Mouse (Mus musculus): Measurements from ENCODE around the gene Clpp. TPM values are rescaled to one million over a fixed set of nuclear protein-coding genes. Genes with fewer than 3 reads are reported as not detected.

Clpp gene
- polyA plus RNA-seq, 1 experiment from 2014 or later, result 188 TPM

- no peak overlapping the region for H3K27ac ChIP-seq
- no peaks in the 10 kb centered on the region for H3K9me3 ChIP-seq
- no peak overlapping the region for H3K4me3 ChIP-seq
- no peak for DNase-seq (ENCODE audit: extremely low spot score, low spot score)
- no peaks in the 10 kb centered on the region for H3K36me3 ChIP-seq (replicated peaks)
- WGBS, result 80% methylated on average over 5 of the region's 5 CpGs
- H3K4me1 ChIP-seq, result no peaks in the 10 kb centered on the region
- H3K27me3 ChIP-seq (ENCODE audit: poor library complexity, severe bottlenecking), result 0 out of 2 replicates have a peak, but pooled peaks cover 4% of the 10 kb centered on the region
These were observed 15.3 kb upstream of the Clpp start for GRCm38 (mm10) chr17:56974708-56975240.

GRCm38 (mm10) chr17:56975391-56975790 is 14.7 kb upstream of the Clpp start:
- Histone ChIP-seq H3K4me3 (no peak overlapping the region), H3K27me3 (ENCODE audit: poor library complexity, severe bottlenecking) (no peaks in the 10 kb centered on the region), H3K36me3 (replicated peaks) (no peaks in the 10 kb centered on the region), H3K9me3 (no peaks in the 10 kb centered on the region), H3K27ac (no peak overlapping the region), H3K4me1 (no peaks in the 10 kb centered on the region)
- 84% methylated on average over 3 of the region's 3 CpGs for WGBS
- DNase-seq (ENCODE audit: extremely low spot score, low spot score), result no peak

- Histone ChIP-seq H3K27me3 (ENCODE audit: poor library complexity, severe bottlenecking) (no peaks in the 10 kb centered on the region), H3K9me3 (no peaks in the 10 kb centered on the region), H3K4me3 (no peak overlapping the region), H3K27ac (no peak overlapping the region), H3K4me1 (no peaks in the 10 kb centered on the region), H3K36me3 (replicated peaks) (no peaks in the 10 kb centered on the region)
- WGBS, result 82% methylated on average over 8 of the region's 8 CpGs
- DNase-seq (ENCODE audit: extremely low spot score, low spot score), result no peak
These were observed 13.3 kb upstream of the Clpp start for GRCm38 (mm10) chr17:56976531-56977390.

GRCm38 (mm10) chr17:56979524-56979923 is 10.6 kb upstream of the Clpp start:
- no peaks in the 10 kb centered on the region for H3K4me1 ChIP-seq
- no peak overlapping the region for H3K27ac ChIP-seq
- H3K4me3 ChIP-seq, result no peak overlapping the region
- H3K36me3 ChIP-seq (replicated peaks), result no peaks in the 10 kb centered on the region
- WGBS, result 51% methylated on average over 5 of the region's 8 CpGs
- no peak for DNase-seq (ENCODE audit: extremely low spot score, low spot score)
- H3K9me3 ChIP-seq, result no peaks in the 10 kb centered on the region
- H3K27me3 ChIP-seq (ENCODE audit: poor library complexity, severe bottlenecking), result no peaks in the 10 kb centered on the region

GRCm38 (mm10) chr17:56981049-56981448 is 9.1 kb upstream of the Clpp start:
- Histone ChIP-seq H3K36me3 (replicated peaks) (no peaks in the 10 kb centered on the region), H3K9me3 (no peaks in the 10 kb centered on the region), H3K27me3 (ENCODE audit: poor library complexity, severe bottlenecking) (no peaks in the 10 kb centered on the region), H3K4me3 (no peak overlapping the region), H3K4me1 (no peaks in the 10 kb centered on the region), H3K27ac (no peak overlapping the region)
- WGBS, result 80% methylated on average over 7 of the region's 7 CpGs
- no peak for DNase-seq (ENCODE audit: extremely low spot score, low spot score)

GRCm38 (mm10) chr17:56982013-56982412 is 8.1 kb upstream of the Clpp start, which contains the start of gene Acer1:
Acer1 (minus strand) TSS chr17:56982126.
- WGBS, result 78% methylated on average over 5 of the region's 5 CpGs
- no peaks in the 10 kb centered on the region for H3K36me3 ChIP-seq (replicated peaks)
- no peaks in the 10 kb centered on the region for H3K9me3 ChIP-seq
- no peaks in the 10 kb centered on the region for H3K27me3 ChIP-seq (ENCODE audit: poor library complexity, severe bottlenecking)
- H3K4me3 ChIP-seq, result no peak within 1 kb of the TSS
- DNase-seq (ENCODE audit: extremely low spot score, low spot score), result no peak
- no peaks in the 10 kb centered on the region for H3K4me1 ChIP-seq
- no peak within 1 kb of the TSS for H3K27ac ChIP-seq

GRCm38 (mm10) chr17:56984886-56985285 is 5.2 kb upstream of the Clpp start:
- H3K27ac ChIP-seq, result no peak overlapping the region
- no peaks in the 10 kb centered on the region for H3K9me3 ChIP-seq
- H3K4me1 ChIP-seq, result peaks cover 3% of the 10 kb centered on the region; the same call in 1 of the 2 replicates
- no peak overlapping the region for H3K4me3 ChIP-seq
- WGBS, result 87% methylated on average over 9 of the region's 9 CpGs
- DNase-seq (ENCODE audit: extremely low spot score, low spot score), result no peak
- no peaks in the 10 kb centered on the region for H3K36me3 ChIP-seq (replicated peaks)
- no peaks in the 10 kb centered on the region for H3K27me3 ChIP-seq (ENCODE audit: poor library complexity, severe bottlenecking)

- no peaks in the 10 kb centered on the region for H3K9me3 ChIP-seq
- H3K4me1 ChIP-seq, result peaks cover 3% of the 10 kb centered on the region; the same call in 1 of the 2 replicates
- no peaks in the 10 kb centered on the region for H3K36me3 ChIP-seq (replicated peaks)
- H3K27ac ChIP-seq, result no peak overlapping the region
- H3K27me3 ChIP-seq (ENCODE audit: poor library complexity, severe bottlenecking), result no peaks in the 10 kb centered on the region
- DNase-seq (ENCODE audit: extremely low spot score, low spot score), result no peak
- 80% methylated on average over 3 of the region's 3 CpGs for WGBS
- H3K4me3 ChIP-seq, result no peak overlapping the region
These were observed 4.4 kb upstream of the Clpp start for GRCm38 (mm10) chr17:56985656-56986055.

GRCm38 (mm10) chr17:56986105-56986805 is 3.9 kb upstream of the Clpp start:
- no peak for DNase-seq (ENCODE audit: extremely low spot score, low spot score)
- H3K27me3 ChIP-seq (ENCODE audit: poor library complexity, severe bottlenecking), result no peaks in the 10 kb centered on the region
- H3K9me3 ChIP-seq, result no peaks in the 10 kb centered on the region
- no peak overlapping the region for H3K4me3 ChIP-seq
- peaks cover 3% of the 10 kb centered on the region for H3K36me3 ChIP-seq (replicated peaks)
- 88% methylated on average over 3 of the region's 3 CpGs for WGBS
- no peak overlapping the region for H3K27ac ChIP-seq
- peaks cover 8% of the 10 kb centered on the region for H3K4me1 ChIP-seq

- H3K27me3 ChIP-seq (ENCODE audit: poor library complexity, severe bottlenecking), result no peaks in the 10 kb centered on the region
- peaks cover 25% of the 10 kb centered on the region for H3K36me3 ChIP-seq (replicated peaks)
- peaks cover 10% of the 10 kb centered on the region for H3K4me1 ChIP-seq
- 89% methylated on average over 7 of the region's 7 CpGs for WGBS
- no peak overlapping the region for H3K4me3 ChIP-seq
- no peak for DNase-seq (ENCODE audit: extremely low spot score, low spot score)
- H3K9me3 ChIP-seq, result no peaks in the 10 kb centered on the region
- H3K27ac ChIP-seq, result no peak overlapping the region
These were observed 1.7 kb upstream of the Clpp start for GRCm38 (mm10) chr17:56988441-56988840.

GRCm38 (mm10) chr17:56988921-56989430 is 1.1 kb upstream of the Clpp start:
- Histone ChIP-seq H3K4me1 (peaks cover 10% of the 10 kb centered on the region), H3K36me3 (replicated peaks) (peaks cover 30% of the 10 kb centered on the region), H3K4me3 (peak overlapping the region; percentile 85), H3K27me3 (ENCODE audit: poor library complexity, severe bottlenecking) (no peaks in the 10 kb centered on the region), H3K27ac (peak overlapping the region; percentile 92; the same call in 1 of the 2 replicates), H3K9me3 (no peaks in the 10 kb centered on the region)
- 74% methylated on average over 7 of the region's 7 CpGs for WGBS
- no peak for DNase-seq (ENCODE audit: extremely low spot score, low spot score)

- DNase-seq (ENCODE audit: extremely low spot score, low spot score), result peak; percentile 88
- H3K4me1 ChIP-seq, result peaks cover 10% of the 10 kb centered on the region
These were observed 514 bp upstream of the Clpp start for GRCm38 (mm10) chr17:56989467-56990114.

More at GRCm38 (mm10) chr17:56989467-56990114, 514 bp upstream of the Clpp start:
- Histone ChIP-seq H3K4me3 (peak overlapping the region; percentile 85), H3K27me3 (ENCODE audit: poor library complexity, severe bottlenecking) (no peaks in the 10 kb centered on the region), H3K36me3 (replicated peaks) (peaks cover 36% of the 10 kb centered on the region), H3K27ac (peak overlapping the region; percentile 92), H3K9me3 (no peaks in the 10 kb centered on the region)
- WGBS, result 5% methylated on average over 25 of the region's 25 CpGs
